ENCODE assay signal across 12 mouse cellular contexts in genomic region chr5:31181183-31181770, GRCm38 (mm10). TPM values are rescaled to one million over a fixed set of nuclear protein-coding genes. Genes with fewer than 3 reads are reported as not detected.
DNase-seq lines count a peak whose midpoint lies in the region; ATAC-seq and TF ChIP-seq lines count a peak whose summit lies in the region.
"Had no signal": no experiment of that assay in that cellular context is flagged by ENCODE, and none has a peak within 500 bp of the region (broad histone marks: within the 10 kb centered on the region; RNA-seq: fewer than 3 reads in every experiment).

No protein-coding gene starts in this region.

- 88% methylated on average over 9 of the region's 9 CpGs for WGBS in heart, embryonic 14.5 days
- WGBS in midbrain, embryonic 15.5 days: 96% methylated on average over 9 of the region's 9 CpGs
- 95% methylated on average over 9 of the region's 9 CpGs for WGBS in midbrain, embryonic 16.5 days

- DNase-seq in heart, postnatal 36 days: no peak
- no peak for DNase-seq in spleen, postnatal 4 days (ENCODE audit: low spot score in 2 of 2)
- DNase-seq in frontal cortex, postnatal 36 days (ENCODE audit: low spot score in 2 of 2): no peak
- DNase-seq: cerebellum, adult 11 months; layer of hippocampus, adult 9-11 months; left cerebral cortex, postnatal 4 days had no signal

- peak overlapping the region in 1 of 2 experiments; percentile 82; a peak in 1 of 4 replicates for H3K4me3 ChIP-seq in heart, embryonic 14.5 days (ENCODE audit: control insufficient read depth in 1 of 2, insufficient read depth in 1 of 2, low read depth in 1 of 2, low read length in 2 of 2)
- no peak overlapping the region for H3K4me3 ChIP-seq in midbrain, embryonic 15.5 days
- H3K4me3 ChIP-seq in midbrain, embryonic 16.5 days (ENCODE audit: low read depth, low read length): no peak overlapping the region
- no peak overlapping the region for H3K4me3 ChIP-seq in embryonic fibroblast, embryonic 13.5 days (ENCODE audit: insufficient read depth, low read length)

- no peaks in the 10 kb centered on the region for H3K9me3 ChIP-seq in heart, embryonic 14.5 days (ENCODE audit: control insufficient read depth, low read length)
- no peaks in the 10 kb centered on the region for H3K9me3 ChIP-seq in midbrain, embryonic 15.5 days
- H3K9me3 ChIP-seq in midbrain, embryonic 16.5 days (replicated peaks; ENCODE audit: control insufficient read depth, low read length, poor library complexity, severe bottlenecking): no peaks in the 10 kb centered on the region
- H3K9me3 ChIP-seq: heart, embryonic 15.5 days; lung, embryonic 15.5 days had no signal

- H3K36me3 ChIP-seq in heart, embryonic 14.5 days (ENCODE audit: control insufficient read depth, insufficient read depth, low read length): no peaks in the 10 kb centered on the region
- H3K36me3 ChIP-seq in midbrain, embryonic 15.5 days (replicated peaks): no peaks in the 10 kb centered on the region
- no peaks in the 10 kb centered on the region for H3K36me3 ChIP-seq in midbrain, embryonic 16.5 days (ENCODE audit: control insufficient read depth, insufficient read depth, low read length)
- H3K36me3 ChIP-seq: heart, embryonic 15.5 days; lung, embryonic 15.5 days had no signal

- peaks cover 0 to 8% of the 10 kb centered on the region in 2 experiments; a peak in 2 of 4 replicates for H3K4me1 ChIP-seq in heart, embryonic 14.5 days (ENCODE audit: control insufficient read depth in 2 of 2, insufficient read depth in 2 of 2, low read length in 2 of 2)
- H3K4me1 ChIP-seq in midbrain, embryonic 15.5 days: peaks cover 23% of the 10 kb centered on the region
- peaks cover 9% of the 10 kb centered on the region for H3K4me1 ChIP-seq in midbrain, embryonic 16.5 days (ENCODE audit: control insufficient read depth, insufficient read depth, low read length)
- H3K4me1 ChIP-seq in embryonic fibroblast, embryonic 13.5 days (ENCODE audit: control insufficient read depth, insufficient read depth, low read length): no peaks in the 10 kb centered on the region

- no peak for ATAC-seq in heart, embryonic 14.5 days (ENCODE audit: insufficient number of reproducible peaks, insufficient read depth, low FRiP score, low read depth)
- ATAC-seq in midbrain, embryonic 15.5 days (replicated peaks): no peak
- ATAC-seq in midbrain, embryonic 16.5 days: no peak

- H3K27ac ChIP-seq in heart, embryonic 14.5 days (replicated peaks in 1 of 2; ENCODE audit: control insufficient read depth in 1 of 2, insufficient read depth in 1 of 2, low read depth in 2 of 2, low read length in 2 of 2): no peak overlapping the region; a peak in 1 of 4 replicates
- no peak overlapping the region for H3K27ac ChIP-seq in midbrain, embryonic 15.5 days
- no peak overlapping the region for H3K27ac ChIP-seq in midbrain, embryonic 16.5 days (ENCODE audit: low read length)
- no peak overlapping the region for H3K27ac ChIP-seq in embryonic fibroblast, embryonic 13.5 days (ENCODE audit: insufficient read depth, low read length)

- intact Hi-C loops in heart, postnatal 36 days (cut with DNase I): no loop called here

- peak; percentile 26; the same call in 1 of the 2 replicates for TF ChIP-seq POLR2A in embryonic fibroblast, embryonic 13.5 days (IDR thresholded peaks at IDR 0.05; ENCODE audit: low read depth, low read length)

- H3K27me3 ChIP-seq in heart, embryonic 14.5 days (ENCODE audit: control insufficient read depth, insufficient read depth, low read length): no peaks in the 10 kb centered on the region
- no peaks in the 10 kb centered on the region for H3K27me3 ChIP-seq in midbrain, embryonic 15.5 days (replicated peaks)
- no peaks in the 10 kb centered on the region for H3K27me3 ChIP-seq in midbrain, embryonic 16.5 days (ENCODE audit: control insufficient read depth, insufficient read depth, low read depth, low read length)
- H3K27me3 ChIP-seq: heart, embryonic 15.5 days; lung, embryonic 15.5 days had no signal

- H3K4me2 ChIP-seq in heart, embryonic 14.5 days (ENCODE audit: low read length): 0 out of 2 replicates have a peak overlapping the region, but pooled peaks have one; percentile 67
- H3K4me2 ChIP-seq in midbrain, embryonic 15.5 days: peak overlapping the region; percentile 99; the same call in 1 of the 2 replicates
- H3K4me2 ChIP-seq in midbrain, embryonic 16.5 days (ENCODE audit: low read length): no peak overlapping the region

- no peak overlapping the region for H3K9ac ChIP-seq in heart, embryonic 14.5 days (ENCODE audit: low read length)
- H3K9ac ChIP-seq in midbrain, embryonic 15.5 days: no peak overlapping the region
- no peak overlapping the region for H3K9ac ChIP-seq in midbrain, embryonic 16.5 days (ENCODE audit: low read depth, low read length)

- TF ChIP-seq CTCF in embryonic fibroblast, embryonic 13.5 days (IDR thresholded peaks at IDR 0.05; ENCODE audit: borderline replicate concordance, insufficient read depth, low read length): no peak

RNA-seq across cellular contexts. Expression of gene Gtf3c2, which starts 1.3 kb away (rescaled TPM):
- 39.9 and 42.6 TPM in 2 replicates for polyA plus RNA-seq in heart, embryonic 14.5 days (2014; fragmentation: Nextera tagmentation; extraction: Ambion mirVana)
- 10 to 100 TPM; 31.0 to 31.4 TPM for total RNA-seq in heart, postnatal 36 days (2021)
- 72.3 and 73.6 TPM in 2 replicates for polyA plus RNA-seq in midbrain, embryonic 15.5 days (2015; fragmentation: Nextera tagmentation; extraction: Ambion mirVana)
- 61.7 and 63.6 TPM in 2 replicates for polyA plus RNA-seq in midbrain, embryonic 16.5 days (2015; fragmentation: Nextera tagmentation; extraction: Ambion mirVana)
- 51.0 and 69.2 TPM in 2 replicates for polyA plus RNA-seq in embryonic fibroblast, embryonic 13.5 days (2011; ENCODE audit: insufficient read length, low read depth, missing spikeins)

RNA-seq across cellular contexts. Expression of gene Gm29609, which starts 1.6 kb away (rescaled TPM):
- polyA plus RNA-seq in heart, embryonic 14.5 days (2014; fragmentation: Nextera tagmentation; extraction: Ambion mirVana): 1.1 and 2.0 TPM in 2 replicates
- 1 to 10 TPM in 1 of 2 experiments, under 1 TPM in 1; 0.68 to 1.6 TPM for total RNA-seq in heart, postnatal 36 days (2021)
- 1.7 TPM in 2 replicates for polyA plus RNA-seq in midbrain, embryonic 15.5 days (2015; fragmentation: Nextera tagmentation; extraction: Ambion mirVana)
- polyA plus RNA-seq in midbrain, embryonic 16.5 days (2015; fragmentation: Nextera tagmentation; extraction: Ambion mirVana): 1.9 and 2.8 TPM in 2 replicates
- 2.7 and 3.8 TPM in 2 replicates for polyA plus RNA-seq in embryonic fibroblast, embryonic 13.5 days (2011; ENCODE audit: insufficient read length, low read depth, missing spikeins)

RNA-seq across cellular contexts. Expression of gene Snx17, which starts 11.8 kb away (rescaled TPM):
- 118 and 120 TPM in 2 replicates for polyA plus RNA-seq in heart, embryonic 14.5 days (2014; fragmentation: Nextera tagmentation; extraction: Ambion mirVana)
- total RNA-seq in heart, postnatal 36 days (2021): 10 to 100 TPM; 61.8 to 64.6 TPM
- 125 and 126 TPM in 2 replicates for polyA plus RNA-seq in midbrain, embryonic 15.5 days (2015; fragmentation: Nextera tagmentation; extraction: Ambion mirVana)
- polyA plus RNA-seq in midbrain, embryonic 16.5 days (2015; fragmentation: Nextera tagmentation; extraction: Ambion mirVana): 117 and 125 TPM in 2 replicates
- polyA plus RNA-seq in embryonic fibroblast, embryonic 13.5 days (2011; ENCODE audit: insufficient read length, low read depth, missing spikeins): 91.9 and 113 TPM in 2 replicates

RNA-seq across cellular contexts. Expression of gene Eif2b4, which starts 12.0 kb away (rescaled TPM):
- 50.7 and 52.5 TPM in 2 replicates for polyA plus RNA-seq in heart, embryonic 14.5 days (2014; fragmentation: Nextera tagmentation; extraction: Ambion mirVana)
- 10 to 100 TPM; 49.7 to 55.9 TPM for total RNA-seq in heart, postnatal 36 days (2021)
- polyA plus RNA-seq in midbrain, embryonic 15.5 days (2015; fragmentation: Nextera tagmentation; extraction: Ambion mirVana): 85.0 and 92.1 TPM in 2 replicates
- polyA plus RNA-seq in midbrain, embryonic 16.5 days (2015; fragmentation: Nextera tagmentation; extraction: Ambion mirVana): 81.5 and 93.8 TPM in 2 replicates
- 19.8 and 21.6 TPM in 2 replicates for polyA plus RNA-seq in embryonic fibroblast, embryonic 13.5 days (2011; ENCODE audit: insufficient read length, low read depth, missing spikeins)

RNA-seq across cellular contexts. Expression of gene Zfp513, which starts 20.8 kb away (rescaled TPM):
- polyA plus RNA-seq in heart, embryonic 14.5 days (2014; fragmentation: Nextera tagmentation; extraction: Ambion mirVana): 3.3 and 4.3 TPM in 2 replicates
- total RNA-seq in heart, postnatal 36 days (2021): 10 to 100 TPM in 1 of 2 experiments, 1 to 10 TPM in 1; 7.9 to 10.3 TPM
- 17.0 and 19.4 TPM in 2 replicates for polyA plus RNA-seq in midbrain, embryonic 15.5 days (2015; fragmentation: Nextera tagmentation; extraction: Ambion mirVana)
- 12.6 and 14.3 TPM in 2 replicates for polyA plus RNA-seq in midbrain, embryonic 16.5 days (2015; fragmentation: Nextera tagmentation; extraction: Ambion mirVana)
- 18.6 and 20.3 TPM in 2 replicates for polyA plus RNA-seq in embryonic fibroblast, embryonic 13.5 days (2011; ENCODE audit: insufficient read length, low read depth, missing spikeins)
